Mouse (Mus musculus): ENCODE data around the gene Rag1. TPM values are rescaled to one million over a fixed set of nuclear protein-coding genes. Genes with fewer than 3 reads are reported as not detected.

Gene Rag1
- polyA plus RNA-seq, 1 experiment, result 321 TPM

- Histone ChIP-seq H3K4me3 (ENCODE audit: insufficient read depth, low read depth, low read length) (no peak overlapping the region), H3K27ac (ENCODE audit: insufficient read depth, low read depth, low read length) (no peak overlapping the region), H3K4me1 (ENCODE audit: control insufficient read depth, insufficient read depth, low read length) (no peaks in the 10 kb centered on the region)
- WGBS, result 67% methylated on average over 1 of the region's 1 CpGs
- TF ChIP-seq CTCF (IDR thresholded peaks at IDR 0.05; ENCODE audit: insufficient read depth, low read depth, low read length), result no peak
- no peak for TF ChIP-seq POLR2A (IDR thresholded peaks at IDR 0.05; ENCODE audit: insufficient read depth, low read depth, low read length)
These were observed 1.1 kb upstream of the Rag1 start for GRCm38 (mm10) chr2:101650446-101650845.

- no peak overlapping the region for H3K27ac ChIP-seq (ENCODE audit: insufficient read depth, low read depth, low read length)
- H3K4me1 ChIP-seq (ENCODE audit: control insufficient read depth, insufficient read depth, low read length), result no peaks in the 10 kb centered on the region
- no peak for TF ChIP-seq CTCF (IDR thresholded peaks at IDR 0.05; ENCODE audit: insufficient read depth, low read depth, low read length)
- no peak for TF ChIP-seq POLR2A (IDR thresholded peaks at IDR 0.05; ENCODE audit: insufficient read depth, low read depth, low read length)
- 88% methylated on average over 2 of the region's 2 CpGs for WGBS
- H3K4me3 ChIP-seq (ENCODE audit: insufficient read depth, low read depth, low read length), result no peak overlapping the region
These were observed 940 bp downstream of the Rag1 start for GRCm38 (mm10) chr2:101648361-101648760.

DNA sequence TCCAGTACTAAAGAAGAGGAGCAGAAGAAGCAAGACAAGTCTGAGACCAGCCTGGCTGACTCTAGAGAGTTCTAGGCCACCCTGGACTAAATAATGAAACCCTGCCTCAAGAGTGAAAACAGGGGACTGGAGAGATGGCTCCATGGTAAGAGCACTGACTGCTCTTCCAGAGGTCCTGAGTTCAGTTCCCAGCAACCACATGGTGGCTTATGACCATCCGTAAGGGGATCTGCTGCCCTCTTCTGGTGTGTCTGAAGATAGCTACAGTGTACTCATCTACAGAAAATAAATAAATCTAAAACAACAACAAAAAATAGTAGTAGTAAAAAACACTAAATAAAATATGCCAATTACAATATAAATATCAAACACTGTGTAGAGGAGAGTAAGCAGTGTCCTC, 3.5 kb downstream of the Rag1 start:
- H3K4me1 ChIP-seq (ENCODE audit: control insufficient read depth, insufficient read depth, low read length), result no peaks in the 10 kb centered on the region
- TF ChIP-seq POLR2A (IDR thresholded peaks at IDR 0.05; ENCODE audit: insufficient read depth, low read depth, low read length), result no peak
- no peak for TF ChIP-seq CTCF (IDR thresholded peaks at IDR 0.05; ENCODE audit: insufficient read depth, low read depth, low read length)
- no peak overlapping the region for H3K27ac ChIP-seq (ENCODE audit: insufficient read depth, low read depth, low read length)
- no peak overlapping the region for H3K4me3 ChIP-seq (ENCODE audit: insufficient read depth, low read depth, low read length)
- WGBS, result 94% methylated on average over 1 of the region's 1 CpGs

- Histone ChIP-seq H3K4me3 (ENCODE audit: insufficient read depth, low read depth, low read length) (no peak overlapping the region), H3K27ac (ENCODE audit: insufficient read depth, low read depth, low read length) (no peak overlapping the region), H3K4me1 (ENCODE audit: control insufficient read depth, insufficient read depth, low read length) (no peaks in the 10 kb centered on the region)
- WGBS, result 23% methylated on average over 3 of the region's 3 CpGs
- TF ChIP-seq CTCF (IDR thresholded peaks at IDR 0.05; ENCODE audit: insufficient read depth, low read depth, low read length) (no peak), POLR2A (IDR thresholded peaks at IDR 0.05; ENCODE audit: insufficient read depth, low read depth, low read length) (no peak)
These were observed 9.4 kb downstream of the Rag1 start for GRCm38 (mm10) chr2:101639840-101640350.

- H3K4me1 ChIP-seq (ENCODE audit: control insufficient read depth, insufficient read depth, low read length), result no peaks in the 10 kb centered on the region
- WGBS, result 42% methylated on average over 7 of the region's 7 CpGs
- H3K27ac ChIP-seq (ENCODE audit: insufficient read depth, low read depth, low read length), result no peak overlapping the region
- H3K4me3 ChIP-seq (ENCODE audit: insufficient read depth, low read depth, low read length), result no peak overlapping the region
- TF ChIP-seq CTCF (IDR thresholded peaks at IDR 0.05; ENCODE audit: insufficient read depth, low read depth, low read length) (no peak), POLR2A (IDR thresholded peaks at IDR 0.05; ENCODE audit: insufficient read depth, low read depth, low read length) (no peak)
These were observed 10.1 kb downstream of the Rag1 start for GRCm38 (mm10) chr2:101638979-101639839.

GRCm38 (mm10) chr2:101628297-101629236, 20.7 kb downstream of the Rag1 start:
- Histone ChIP-seq H3K4me3 (ENCODE audit: insufficient read depth, low read depth, low read length) (peak overlapping the region; percentile 72), H3K4me1 (ENCODE audit: control insufficient read depth, insufficient read depth, low read length) (0 out of 2 replicates have a peak, but pooled peaks cover 2% of the 10 kb centered on the region), H3K27ac (ENCODE audit: insufficient read depth, low read depth, low read length) (peak overlapping the region; percentile 30)
- under 1% methylated on average over 31 of the region's 31 CpGs for WGBS
- TF ChIP-seq POLR2A (IDR thresholded peaks at IDR 0.05; ENCODE audit: insufficient read depth, low read depth, low read length), result no peak
- no peak for TF ChIP-seq CTCF (IDR thresholded peaks at IDR 0.05; ENCODE audit: insufficient read depth, low read depth, low read length)

DNA sequence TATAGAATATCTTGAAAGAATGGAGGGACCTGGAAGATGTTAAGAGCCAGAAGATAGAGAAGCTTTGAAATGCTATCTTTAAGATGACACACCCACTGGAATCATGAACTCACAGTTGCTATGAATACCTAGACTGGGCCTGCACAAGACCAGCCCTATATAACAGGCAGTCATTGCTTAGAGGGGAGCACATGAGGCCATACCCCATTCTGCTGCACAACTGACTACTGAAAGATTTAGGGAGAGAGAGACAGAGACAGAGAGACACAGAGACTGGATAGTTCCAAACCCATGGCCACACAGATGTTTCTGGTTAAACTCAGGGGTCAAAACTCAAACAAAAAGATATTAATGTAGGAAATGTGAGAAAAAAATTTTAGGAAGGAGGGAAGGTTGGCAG, 22.1 kb downstream of the Rag1 start:
- no peak overlapping the region for H3K27ac ChIP-seq (ENCODE audit: insufficient read depth, low read depth, low read length)
- H3K4me1 ChIP-seq (ENCODE audit: control insufficient read depth, insufficient read depth, low read length), result 0 out of 2 replicates have a peak, but pooled peaks cover 2% of the 10 kb centered on the region
- H3K4me3 ChIP-seq (ENCODE audit: insufficient read depth, low read depth, low read length), result no peak overlapping the region
- no peak for TF ChIP-seq POLR2A (IDR thresholded peaks at IDR 0.05; ENCODE audit: insufficient read depth, low read depth, low read length)
- TF ChIP-seq CTCF (IDR thresholded peaks at IDR 0.05; ENCODE audit: insufficient read depth, low read depth, low read length), result no peak

- Histone ChIP-seq H3K27ac (ENCODE audit: insufficient read depth, low read depth, low read length) (no peak within 1 kb of the TSS), H3K4me1 (ENCODE audit: control insufficient read depth, insufficient read depth, low read length) (peaks cover 5% of the 10 kb centered on the region; the same call in 1 of the 2 replicates), H3K4me3 (ENCODE audit: insufficient read depth, low read depth, low read length) (no peak within 1 kb of the TSS)
- WGBS, result 59% methylated on average over 4 of the region's 4 CpGs
- TF ChIP-seq CTCF (IDR thresholded peaks at IDR 0.05; ENCODE audit: insufficient read depth, low read depth, low read length) (no peak), POLR2A (IDR thresholded peaks at IDR 0.05; ENCODE audit: insufficient read depth, low read depth, low read length) (no peak)
These were observed 24.8 kb downstream of the Rag1 start, which contains the start of gene Rag2 for GRCm38 (mm10) chr2:101624526-101624925. TSS of gene Rag2 (plus strand) at chr2:101624718.

All from olfactory bulb, adult 2 months (tissue).